Mouse (Mus musculus) c-Kit-negative CD71-positive TER-119-positive erythroid progenitor cells, embryonic 14.5 days (primary cell): Measurements from ENCODE around the gene Sh3glb2.

ENCODE experiments used
- DNase-seq: peaks from one replicate; pipeline ENCODE4 v3.0.0-alpha.2; 2013; ENCODE audit warnings: low read depth, low spot score

Gene Sh3glb2

DNA sequence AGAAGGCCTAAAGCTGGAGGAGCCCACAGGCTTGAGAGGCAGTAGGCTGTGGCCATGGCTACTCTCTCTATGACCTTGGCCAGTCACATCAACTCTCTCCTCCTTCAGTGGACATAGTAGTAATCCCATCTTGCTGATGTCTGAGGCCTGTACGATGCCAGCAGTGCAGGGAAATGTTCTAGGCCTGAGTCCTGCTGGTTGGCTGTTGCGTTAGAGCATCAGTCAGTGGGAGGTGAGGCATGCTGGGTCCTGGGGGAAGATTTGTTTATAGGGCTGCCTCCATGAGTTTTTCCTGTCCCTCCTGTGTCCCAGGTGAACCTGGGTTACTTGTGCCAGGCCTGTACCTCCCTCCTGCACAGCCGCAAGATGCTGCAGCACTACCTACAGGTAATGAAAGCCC is 17.1 kb downstream of the Sh3glb2 start:
- no peak for DNase-seq

- DNase-seq: no peak
Observed at GRCm38 (mm10) chr2:30337179-30337578, 22.0 kb downstream of the Sh3glb2 start.

GRCm38 (mm10) chr2:30336174-30336915 is 22.8 kb downstream of the Sh3glb2 start:
- DNase-seq: no peak

DNA sequence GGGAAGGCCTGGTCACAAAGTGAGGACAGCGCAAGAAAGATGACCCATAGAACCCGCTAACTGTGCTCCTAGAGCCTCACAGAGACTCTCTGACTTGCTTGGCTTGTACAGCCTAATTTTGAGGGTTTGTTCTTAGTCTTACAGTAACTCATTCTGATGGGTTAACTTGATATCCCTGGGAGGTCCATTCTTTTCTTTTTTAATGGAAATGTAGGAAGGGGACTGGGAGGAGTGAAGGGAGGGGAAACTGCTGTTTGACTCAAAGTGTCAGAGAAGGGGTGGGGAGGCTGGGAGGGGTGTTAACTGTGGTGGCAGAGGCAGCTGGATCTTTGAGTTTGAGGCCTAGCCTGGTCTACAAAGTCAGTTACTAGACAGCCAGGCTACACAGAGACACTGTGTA is 23.8 kb downstream of the Sh3glb2 start:
- no peak for DNase-seq

- no peak for DNase-seq
Observed at GRCm38 (mm10) chr2:30328791-30329190, 30.3 kb downstream of the Sh3glb2 start.

DNA sequence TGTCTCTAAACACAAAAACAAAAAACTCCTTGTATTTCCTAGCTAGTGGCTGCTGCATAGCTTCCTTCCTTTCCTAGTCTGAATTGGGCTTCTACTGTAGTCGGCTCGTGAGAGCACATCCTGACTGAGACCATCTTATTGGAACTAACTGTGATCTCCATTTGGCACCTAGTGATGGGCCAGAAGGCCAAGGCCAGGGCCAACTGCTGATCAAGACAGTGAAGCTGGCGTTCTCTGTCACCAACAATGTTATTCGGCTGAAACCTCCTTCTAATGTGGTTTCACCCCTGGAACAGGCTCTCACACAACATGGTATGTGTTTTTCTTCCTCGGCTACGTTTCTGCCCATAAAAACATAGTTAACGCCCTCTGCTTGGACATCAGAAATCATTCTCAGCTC is 31.9 kb downstream of the Sh3glb2 start:
- no peak for DNase-seq

DNA sequence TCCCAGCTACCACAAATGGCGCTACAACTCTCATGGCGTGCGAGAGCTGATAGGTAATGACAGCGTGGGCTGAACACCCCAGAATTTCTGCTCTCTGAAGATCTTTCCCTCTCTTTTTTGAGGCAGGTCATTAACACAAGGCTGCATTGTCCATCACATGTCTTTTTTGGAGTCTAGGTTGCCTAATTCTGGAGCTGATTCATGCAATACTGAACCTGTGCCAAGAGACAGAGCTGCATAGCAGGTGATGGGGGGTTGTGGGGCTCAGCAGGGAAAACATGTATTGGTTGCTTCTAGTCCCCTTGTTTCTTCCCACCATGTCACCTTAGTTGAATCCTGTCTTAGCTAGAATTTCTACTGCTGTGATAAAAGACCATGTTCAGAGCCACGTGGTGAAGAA is 33.8 kb downstream of the Sh3glb2 start:
- DNase-seq: no peak

DNA sequence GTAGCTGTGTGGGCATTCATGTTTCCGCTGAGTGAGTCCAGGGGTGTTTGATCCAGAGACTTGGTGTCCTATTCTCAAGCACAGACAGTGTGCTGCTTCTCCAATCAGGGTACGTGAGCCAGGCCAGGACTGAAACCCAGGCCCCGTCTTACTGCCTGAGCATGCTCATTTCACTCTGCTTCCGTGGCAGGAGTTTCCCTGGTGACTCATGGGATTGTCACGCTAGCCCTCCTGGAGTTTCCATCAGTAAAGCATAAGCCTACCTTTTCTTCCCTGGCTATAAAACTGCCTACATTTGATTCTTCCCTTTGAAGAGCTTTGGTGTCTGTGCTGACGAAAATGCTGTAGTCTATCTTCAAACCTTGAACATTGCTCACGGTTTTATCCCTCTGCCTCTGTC is 36.0 kb downstream of the Sh3glb2 start:
- DNase-seq: no peak

DNA sequence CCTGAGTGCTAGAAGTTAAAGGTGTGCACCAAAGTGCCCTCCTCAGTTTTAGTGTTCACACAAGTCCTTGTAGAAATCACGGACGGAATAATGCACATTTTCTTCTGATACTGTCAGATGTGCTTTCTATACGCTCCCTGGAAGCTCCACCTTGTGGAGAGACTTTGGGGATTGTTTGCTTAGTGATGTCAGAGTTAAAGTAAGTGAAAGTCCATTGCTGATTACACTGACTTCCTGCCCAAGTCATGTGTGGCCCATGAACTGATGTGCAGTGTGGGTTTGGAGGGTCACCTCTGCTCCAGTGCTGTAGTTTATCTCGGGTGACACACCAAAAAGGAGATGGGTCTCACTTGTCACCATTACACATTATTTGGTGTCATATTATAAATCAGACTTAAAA is 39.9 kb downstream of the Sh3glb2 start:
- no peak for DNase-seq

DNA sequence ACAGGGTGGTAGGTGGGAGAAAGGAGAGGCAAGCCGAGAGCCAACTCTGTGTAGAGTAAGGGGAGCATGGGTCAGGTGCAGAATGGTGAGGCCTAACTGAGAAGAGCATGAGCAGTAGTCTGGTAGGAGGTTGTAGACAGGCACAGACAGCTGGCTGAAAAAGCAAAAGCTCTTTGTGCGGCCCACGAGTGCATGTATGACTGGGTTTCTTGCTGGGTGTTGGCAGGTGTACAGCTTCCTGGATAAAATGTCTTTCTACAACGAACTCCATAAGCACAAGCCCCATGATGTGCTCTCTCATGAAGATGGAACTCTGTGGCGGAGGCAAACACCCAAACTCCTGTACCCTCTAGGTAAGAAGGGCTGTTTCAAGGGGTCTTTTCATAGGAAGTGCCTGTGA is 42.2 kb downstream of the Sh3glb2 start:
- DNase-seq: no peak

DNA sequence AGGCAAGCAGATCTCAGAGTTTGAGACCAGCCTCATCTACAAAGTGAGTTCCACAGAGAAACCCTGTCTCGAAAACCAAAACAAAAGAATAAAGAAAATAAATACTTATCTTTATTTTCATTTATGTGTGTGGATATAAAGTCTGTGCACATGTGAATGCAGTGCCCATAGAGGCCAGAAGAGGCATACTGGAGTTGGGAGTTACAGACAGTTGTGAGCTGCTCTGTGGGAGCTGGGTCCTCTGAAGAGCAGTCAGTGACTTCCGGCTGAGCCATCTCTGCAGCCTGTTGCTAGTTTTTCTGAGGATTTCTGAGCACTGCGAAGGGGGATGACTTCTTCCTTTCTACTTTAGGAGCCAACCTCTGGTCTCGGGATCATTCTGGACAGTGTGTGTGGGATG is 43.0 kb downstream of the Sh3glb2 start:
- DNase-seq: no peak

DNA sequence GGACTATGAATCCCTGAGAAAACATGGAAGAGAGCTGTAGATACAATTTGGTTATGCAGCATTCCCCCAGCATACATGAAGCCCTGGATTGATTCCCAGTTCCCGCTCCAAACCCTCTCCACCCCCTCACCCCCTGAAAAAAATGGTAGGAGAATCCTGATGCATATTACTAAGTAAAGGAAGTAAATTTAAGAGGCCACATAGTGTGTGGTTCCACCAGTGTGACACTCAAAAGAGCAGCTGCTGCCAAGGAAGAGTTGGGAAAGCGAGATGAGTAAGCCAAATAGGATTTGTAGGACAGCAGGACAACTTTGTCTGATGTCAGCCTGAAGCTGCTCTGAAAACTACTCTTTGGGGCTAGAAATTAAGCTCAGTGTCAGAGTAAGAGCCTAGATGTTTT is 47.7 kb downstream of the Sh3glb2 start:
- no peak for DNase-seq

DNA sequence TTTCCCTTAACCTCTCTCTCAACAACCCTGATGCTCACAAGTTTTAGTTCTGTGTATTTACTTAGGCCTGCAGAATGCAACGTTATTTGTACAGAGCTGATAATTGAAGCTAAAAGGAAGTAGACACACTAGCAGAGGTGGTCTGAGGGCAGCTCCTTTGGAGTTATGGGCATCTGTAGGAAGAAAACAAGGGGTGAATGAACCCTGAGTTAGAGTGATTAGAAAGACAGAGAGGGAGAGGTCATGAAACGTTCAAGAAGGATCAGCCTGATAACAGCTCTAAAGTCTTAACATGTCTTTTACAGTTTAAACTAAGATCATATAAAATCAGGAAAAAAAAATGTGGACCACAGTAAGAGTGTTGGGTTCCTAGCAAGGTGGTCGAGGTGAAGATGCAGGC is 49.8 kb downstream of the Sh3glb2 start:
- DNase-seq: no peak

GRCm38 (mm10) chr2:30306087-30306486 is 53.0 kb downstream of the Sh3glb2 start:
- no peak for DNase-seq

DNA sequence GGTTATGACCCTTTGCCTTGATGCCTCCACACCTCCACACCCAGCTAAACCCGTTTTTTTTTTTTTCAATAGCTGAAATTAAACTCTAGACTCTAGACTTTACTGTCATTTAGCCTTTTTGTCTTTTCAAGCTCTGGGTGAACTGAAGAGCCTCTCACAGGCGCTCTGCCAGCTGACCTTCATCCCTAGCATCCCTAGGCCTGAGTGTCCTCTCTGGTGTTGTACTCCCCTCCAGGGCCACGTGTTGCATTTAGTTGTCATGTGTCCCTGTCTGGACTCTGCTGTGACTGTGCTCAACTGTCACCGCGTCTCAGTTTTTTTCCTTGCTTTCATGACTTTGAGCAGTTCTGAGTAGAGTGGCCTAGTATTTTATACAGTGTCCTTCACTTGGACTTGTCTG is 59.2 kb downstream of the Sh3glb2 start:
- DNase-seq: no peak

DNA sequence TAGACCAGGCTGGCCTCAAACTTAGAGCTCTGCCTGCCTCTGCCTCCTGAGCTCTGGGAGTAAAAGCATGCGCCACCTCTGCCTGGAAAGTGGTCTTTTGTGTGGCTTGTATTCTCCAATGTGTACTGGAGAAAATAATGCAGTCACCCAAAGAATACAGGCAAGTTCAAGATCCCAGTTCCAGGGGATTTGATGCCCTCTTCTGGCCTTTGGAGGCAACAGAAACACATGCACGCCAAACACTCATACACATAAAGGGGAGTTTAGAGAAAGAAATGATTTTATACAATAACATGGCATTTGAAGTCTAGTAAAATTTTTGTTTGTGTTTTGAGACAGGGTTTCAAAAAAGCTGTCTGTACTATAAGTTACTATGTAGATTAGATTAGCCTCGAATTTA is 59.6 kb downstream of the Sh3glb2 start:
- no peak for DNase-seq
